Mouse (Mus musculus): Measurements from ENCODE around the gene Jarid2. TPM values are rescaled to one million over a fixed set of nuclear protein-coding genes. Genes with fewer than 3 reads are reported as not detected.

The Jarid2 gene
- total RNA-seq, 2 experiments from 2014 or later, result 49.5 to 65.3 TPM

DNA sequence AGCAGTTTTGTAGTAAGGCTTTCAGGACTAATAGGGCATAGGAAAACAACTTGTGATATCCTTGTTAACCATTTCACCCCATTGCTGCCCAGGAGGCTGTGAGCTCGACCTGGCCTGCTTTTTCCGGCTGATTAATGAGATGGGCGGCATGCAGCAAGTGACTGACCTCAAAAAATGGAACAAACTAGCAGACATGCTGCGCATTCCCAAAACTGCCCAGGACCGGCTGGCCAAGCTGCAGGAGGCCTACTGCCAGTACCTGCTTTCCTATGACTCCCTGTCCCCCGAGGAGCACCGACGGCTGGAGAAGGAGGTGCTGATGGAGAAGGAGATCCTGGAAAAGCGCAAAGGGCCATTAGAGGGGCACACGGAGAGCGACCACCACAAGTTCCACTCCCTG lies 176.9 kb downstream of the Jarid2 start:
- intact Hi-C loops (cut with DNase I), result no loop called here
- DNase-seq, result no peak

DNA sequence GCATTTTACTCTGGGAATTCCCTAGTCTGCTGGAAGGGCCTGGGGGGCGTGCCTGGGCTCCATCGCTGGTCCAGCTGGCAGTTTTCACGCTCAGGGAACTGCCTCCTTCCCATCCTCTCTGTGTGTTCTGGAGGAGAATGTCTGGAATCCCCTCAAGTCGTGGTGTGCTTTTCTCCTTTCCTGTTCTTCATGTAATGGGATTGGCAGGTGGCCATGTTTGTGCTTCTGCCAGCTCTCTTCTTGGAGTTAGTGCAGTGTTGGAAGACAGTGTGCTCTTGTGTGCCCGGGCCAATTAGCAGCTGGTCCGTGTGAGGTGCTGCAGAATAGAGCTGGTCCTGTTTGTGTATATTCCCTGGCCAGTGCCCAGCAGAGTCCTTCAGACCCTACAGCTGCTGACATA lies 178.4 kb downstream of the Jarid2 start:
- intact Hi-C loops (cut with DNase I), result no loop called here
- DNase-seq, result peak; percentile 93

DNA sequence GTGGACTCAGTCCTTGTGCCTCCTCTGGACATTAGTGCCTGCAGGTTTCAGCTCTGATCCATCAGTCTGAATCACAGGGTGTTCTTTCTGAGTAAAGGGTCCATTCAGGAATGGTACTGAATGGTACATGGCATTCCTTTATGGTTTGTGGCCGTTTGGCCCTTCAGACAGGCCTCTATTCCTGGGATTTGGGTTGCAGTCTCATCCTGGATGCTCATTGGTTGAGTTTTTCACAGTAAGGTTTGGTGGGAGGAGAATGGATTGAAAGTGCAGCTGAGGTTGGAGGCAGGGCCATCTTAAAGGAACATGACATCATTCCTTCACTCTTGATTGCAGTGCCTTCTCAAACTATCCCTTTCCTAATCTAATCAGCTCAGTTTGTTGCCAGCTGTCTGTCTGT lies 179.5 kb downstream of the Jarid2 start:
- no peak for DNase-seq
- intact Hi-C loops (cut with DNase I), result no loop called here

DNA sequence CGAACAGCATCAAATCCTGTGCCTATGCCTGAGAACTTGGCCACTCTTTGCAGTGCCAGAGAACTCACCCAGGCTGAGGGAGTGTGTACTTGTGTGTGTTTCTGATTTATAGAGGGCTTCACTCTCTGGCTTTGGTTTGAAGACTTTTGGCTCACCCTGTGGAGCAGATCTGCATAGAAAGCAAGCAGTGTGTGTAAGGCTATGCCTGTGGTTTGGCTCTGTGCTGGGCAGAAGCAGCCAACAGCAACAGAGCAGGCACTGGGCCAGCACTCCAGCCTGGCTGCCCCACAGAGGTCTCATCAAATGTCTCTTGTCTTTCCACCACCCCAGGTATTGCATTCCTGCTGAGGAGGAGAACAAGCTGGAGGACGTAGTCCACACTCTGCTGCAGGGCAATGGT lies 183.6 kb downstream of the Jarid2 start:
- intact Hi-C loops (cut with DNase I), result no loop called here

GRCm38 (mm10) chr13:44913560-44913959 lies 184.3 kb downstream of the Jarid2 start:
- no peak for DNase-seq
- intact Hi-C loops (cut with DNase I), result no loop called here

More for the DNA sequence above, 183.6 kb downstream of the Jarid2 start:
- peak; percentile 66 to 75 for DNase-seq

DNA sequence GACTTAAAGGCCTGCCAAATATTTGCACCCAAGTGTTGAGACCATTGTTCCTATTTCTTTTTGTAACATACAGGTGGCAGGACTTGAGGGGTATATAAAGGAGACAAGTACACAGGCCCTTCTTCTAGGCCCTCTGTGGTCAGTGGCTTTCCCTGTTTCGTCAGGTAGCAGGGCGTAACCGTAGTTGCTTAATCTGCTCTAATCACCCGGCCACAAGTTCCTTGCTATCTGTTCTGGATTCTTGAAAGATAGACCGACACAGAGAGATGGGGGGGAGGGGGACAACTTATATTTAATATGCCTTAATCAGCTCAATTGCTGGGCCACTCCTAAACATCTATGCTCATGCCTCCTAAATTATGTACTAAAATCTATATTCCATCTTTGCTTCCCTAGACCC lies 186.1 kb downstream of the Jarid2 start:
- intact Hi-C loops (cut with DNase I), result no loop called here
- DNase-seq, result no peak

- intact Hi-C loops (cut with DNase I), result no loop called here
- no peak for DNase-seq
Measured at GRCm38 (mm10) chr13:44915945-44916344, 186.7 kb downstream of the Jarid2 start.

DNA sequence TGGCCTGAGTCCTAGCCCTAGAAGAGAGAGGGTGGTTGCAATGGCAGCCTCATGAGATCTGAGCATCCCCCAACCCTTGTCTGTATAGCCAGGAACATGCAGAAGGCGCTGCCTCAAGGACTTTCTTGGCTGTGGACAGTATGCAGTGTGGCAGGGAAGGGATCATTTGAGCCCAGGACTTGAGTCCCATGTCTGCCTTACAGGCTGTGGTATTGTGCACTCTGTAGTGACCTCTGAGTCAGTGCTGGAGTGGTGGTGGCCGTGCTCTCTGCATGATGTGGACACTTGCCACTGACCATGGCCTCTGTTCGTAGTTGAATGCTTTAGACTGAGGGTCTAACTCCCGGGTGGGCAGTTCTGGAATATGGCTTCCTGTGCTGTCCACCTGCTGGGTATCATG lies 187.9 kb downstream of the Jarid2 start:
- intact Hi-C loops (cut with DNase I), result no loop called here
- no peak for DNase-seq

GRCm38 (mm10) chr13:44918269-44918668 lies 189.0 kb downstream of the Jarid2 start:
- intact Hi-C loops (cut with DNase I), result no loop called here
- DNase-seq, result no peak

- no peak for DNase-seq
- intact Hi-C loops (cut with DNase I), result no loop called here
Measured at GRCm38 (mm10) chr13:44921095-44921494, 191.8 kb downstream of the Jarid2 start.

GRCm38 (mm10) chr13:44921721-44922120 lies 192.4 kb downstream of the Jarid2 start:
- intact Hi-C loops (cut with DNase I), result no loop called here
- DNase-seq, result no peak

GRCm38 (mm10) chr13:44924042-44924441 lies 194.8 kb downstream of the Jarid2 start:
- peak; percentile 49 to 54 for DNase-seq
- intact Hi-C loops (cut with DNase I), result no loop called here

GRCm38 (mm10) chr13:44925173-44925572 lies 195.9 kb downstream of the Jarid2 start:
- no peak for DNase-seq
- intact Hi-C loops (cut with DNase I), result no loop called here

DNA sequence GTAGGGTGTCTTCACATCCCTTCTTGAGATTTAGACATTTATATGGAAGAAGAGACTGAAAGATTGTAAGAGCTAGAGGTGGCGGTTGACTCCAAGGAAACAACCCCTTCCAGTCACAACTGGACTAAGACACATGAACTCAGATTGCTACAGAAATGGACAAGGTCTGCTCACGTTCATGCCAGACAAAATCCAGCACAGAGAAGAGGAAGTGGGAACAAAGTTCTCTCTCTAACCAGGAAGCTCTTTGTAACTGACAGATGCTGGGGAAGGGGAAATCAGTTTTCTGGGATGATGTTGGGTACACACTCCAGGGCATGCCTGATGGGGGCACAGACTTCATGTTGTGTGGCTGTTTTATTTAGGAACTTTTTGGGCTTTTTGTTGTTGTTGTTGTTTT lies 197.0 kb downstream of the Jarid2 start:
- intact Hi-C loops (cut with DNase I), result no loop called here
- DNase-seq, result no peak

- DNase-seq, result no peak
- intact Hi-C loops (cut with DNase I), result no loop called here
Measured at GRCm38 (mm10) chr13:44932307-44933264, 203.3 kb downstream of the Jarid2 start.

DNA sequence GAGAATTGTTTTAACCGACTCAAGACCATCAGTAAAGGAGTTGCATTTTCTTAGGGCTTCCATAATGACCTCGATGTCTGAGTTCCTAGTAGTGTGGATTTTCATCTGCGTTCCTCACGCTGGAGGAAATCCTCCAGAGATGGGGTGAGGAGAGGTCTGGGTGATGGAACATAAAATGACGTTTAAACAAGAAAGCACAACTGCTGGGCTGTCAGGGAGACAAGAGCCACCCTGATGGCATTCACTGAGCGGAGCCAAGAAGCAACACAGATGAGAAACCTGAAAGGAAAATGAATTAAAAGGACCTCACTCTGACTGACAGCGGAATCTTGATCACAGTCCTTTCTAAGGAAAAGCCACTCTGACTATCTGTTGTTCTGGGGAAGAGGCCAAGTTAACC lies 204.3 kb downstream of the Jarid2 start:
- no peak for DNase-seq
- intact Hi-C loops (cut with DNase I), result no loop called here

GRCm38 (mm10) chr13:44937681-44938080 lies 208.4 kb downstream of the Jarid2 start:
- DNase-seq, result no peak

DNA sequence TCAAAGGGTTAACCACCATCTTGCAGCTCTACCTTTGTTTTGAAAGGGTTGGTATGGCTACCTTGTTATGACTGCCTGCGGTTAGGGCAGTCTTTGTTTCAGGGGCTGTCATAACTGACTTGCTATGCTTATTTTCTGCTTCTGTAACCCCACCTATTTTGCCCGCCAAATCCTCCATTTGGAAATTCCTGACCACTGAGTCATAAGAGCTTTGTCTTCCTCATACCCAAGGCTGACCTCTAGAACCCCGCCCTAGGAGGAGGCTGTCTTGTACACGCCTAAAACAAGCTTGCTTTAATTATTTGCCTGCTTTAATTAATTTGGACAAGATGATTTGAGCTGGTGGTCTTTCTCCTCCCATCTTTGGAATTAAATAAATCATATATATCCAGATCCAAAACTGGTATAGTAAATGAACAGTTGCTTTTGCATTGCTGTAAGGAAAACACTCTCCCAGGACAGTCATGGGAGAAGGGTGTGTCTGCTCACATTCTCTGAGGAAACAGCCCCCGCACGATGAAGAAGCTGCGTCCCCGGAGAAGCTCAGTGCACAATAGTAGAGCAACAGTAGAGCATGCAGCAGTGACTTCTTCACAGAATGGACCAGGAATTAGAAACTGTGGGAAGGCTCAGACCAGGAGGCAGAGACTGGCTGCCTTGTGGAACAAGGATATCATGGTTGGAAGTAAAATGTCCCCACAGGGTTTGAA lies 210.2 kb downstream of the Jarid2 start:
- peak in 1 of 2 experiments; percentile 36 for DNase-seq
- intact Hi-C loops (cut with DNase I), result no loop called here

More at GRCm38 (mm10) chr13:44937681-44938080, 208.4 kb downstream of the Jarid2 start:
- intact Hi-C loops (cut with DNase I), result no loop called here

- DNase-seq, result no peak
- intact Hi-C loops (cut with DNase I), result no loop called here
Measured at GRCm38 (mm10) chr13:44943618-44944017, 214.3 kb downstream of the Jarid2 start.

- no peak for DNase-seq
- intact Hi-C loops (cut with DNase I), result no loop called here
Measured at GRCm38 (mm10) chr13:44946880-44947635, 217.8 kb downstream of the Jarid2 start.
